Mouse (Mus musculus): Measurements from ENCODE around the gene Tsc2. TPM values are rescaled to one million over a fixed set of nuclear protein-coding genes. Genes with fewer than 3 reads are reported as not detected.

The Tsc2 gene
- polyA plus RNA-seq, 1 experiment from 2014 or later = 74.1 TPM

DNA sequence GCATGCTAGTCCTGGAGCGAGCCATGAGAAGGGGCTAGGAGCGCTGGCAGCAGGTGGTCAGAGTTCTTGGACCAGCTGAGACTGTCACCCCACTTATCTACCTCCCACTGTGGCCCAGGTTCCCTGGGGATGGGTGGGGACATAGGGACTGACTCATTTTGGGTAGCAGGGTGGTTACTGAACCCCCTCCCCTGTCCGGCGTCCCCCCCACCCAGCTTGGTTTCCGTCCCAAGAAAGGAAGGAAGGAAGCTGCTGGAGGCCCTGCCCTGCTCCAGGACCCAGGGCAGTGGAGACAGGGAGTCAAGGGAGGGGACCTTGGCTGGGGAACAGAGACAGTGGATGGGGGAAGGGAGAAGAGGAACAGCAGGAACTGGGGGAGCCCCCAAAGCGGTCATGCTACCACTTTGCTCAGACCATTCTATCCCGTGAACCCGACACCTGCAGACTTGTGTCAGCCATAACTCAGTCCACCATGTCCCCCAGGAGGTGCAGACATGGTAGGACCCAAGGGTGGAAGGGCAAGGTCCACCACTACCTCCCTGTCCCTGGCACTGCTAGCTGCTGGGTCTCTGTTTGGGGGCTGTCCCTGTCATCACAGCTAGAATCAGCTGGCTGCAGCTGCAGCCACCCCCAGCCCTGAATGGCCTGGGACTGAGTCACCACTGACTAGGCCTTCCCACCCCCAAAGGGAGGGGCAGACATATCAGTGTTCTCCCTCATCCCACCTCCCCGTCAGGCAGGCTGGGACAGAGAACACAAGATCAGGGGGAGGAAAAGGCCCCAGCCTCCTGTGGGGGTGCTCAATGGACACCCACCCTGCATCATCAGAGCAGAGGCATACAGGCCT is 12.7 kb upstream of the Tsc2 start:
- H3K36me3 ChIP-seq = 0 out of 2 replicates have a peak, but pooled peaks cover 2% of the 10 kb centered on the region
- peaks cover 19% of the 10 kb centered on the region for H3K27me3 ChIP-seq
- no peak overlapping the region; the same call in 1 of the 2 replicates for H3K9ac ChIP-seq (replicated peaks)
- no peak overlapping the region for H3K4me2 ChIP-seq (replicated peaks)
- ATAC-seq = no peak
- H3K4me1 ChIP-seq (replicated peaks) = peaks cover 9% of the 10 kb centered on the region
- WGBS = 87% methylated on average over 9 of the region's 9 CpGs
- no peak overlapping the region for H3K27ac ChIP-seq
- no peaks in the 10 kb centered on the region for H3K9me3 ChIP-seq
- H3K4me3 ChIP-seq (replicated peaks) = no peak overlapping the region

DNA sequence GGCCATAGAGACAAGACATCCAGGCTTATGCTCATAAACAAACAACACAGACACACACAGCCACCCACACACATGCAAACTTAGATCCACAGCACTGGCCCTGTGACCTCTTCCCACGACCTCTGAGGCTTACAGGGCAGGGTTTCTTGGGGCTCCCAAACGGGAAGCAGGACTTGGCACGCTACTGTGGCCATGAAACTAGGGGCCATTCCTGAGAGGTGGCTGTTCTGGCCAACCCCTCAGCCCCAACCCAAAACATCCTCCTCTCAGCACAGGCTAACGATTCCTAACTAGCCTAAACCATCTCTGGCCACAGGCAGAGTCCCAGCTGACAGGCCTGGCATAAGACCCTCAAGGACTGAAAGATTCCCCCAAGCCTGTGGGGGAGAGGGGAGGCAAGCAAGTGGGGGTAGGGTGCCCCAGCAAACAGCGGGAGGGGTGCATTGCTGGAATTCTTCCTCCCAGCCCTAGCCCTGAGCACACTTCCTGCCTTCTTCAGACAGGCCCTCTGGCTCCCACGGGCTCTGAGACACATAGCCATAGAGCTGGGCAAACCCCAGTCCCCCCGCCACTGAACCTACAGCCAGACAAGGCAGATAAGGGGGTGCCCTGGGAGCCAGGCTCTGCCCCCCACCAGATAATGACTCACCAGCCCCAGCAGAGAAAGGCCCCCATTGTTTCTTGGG is 11.7 kb upstream of the Tsc2 start:
- 59% methylated on average over 7 of the region's 7 CpGs for WGBS
- ATAC-seq = no peak
- H3K27ac ChIP-seq = no peak overlapping the region

DNA sequence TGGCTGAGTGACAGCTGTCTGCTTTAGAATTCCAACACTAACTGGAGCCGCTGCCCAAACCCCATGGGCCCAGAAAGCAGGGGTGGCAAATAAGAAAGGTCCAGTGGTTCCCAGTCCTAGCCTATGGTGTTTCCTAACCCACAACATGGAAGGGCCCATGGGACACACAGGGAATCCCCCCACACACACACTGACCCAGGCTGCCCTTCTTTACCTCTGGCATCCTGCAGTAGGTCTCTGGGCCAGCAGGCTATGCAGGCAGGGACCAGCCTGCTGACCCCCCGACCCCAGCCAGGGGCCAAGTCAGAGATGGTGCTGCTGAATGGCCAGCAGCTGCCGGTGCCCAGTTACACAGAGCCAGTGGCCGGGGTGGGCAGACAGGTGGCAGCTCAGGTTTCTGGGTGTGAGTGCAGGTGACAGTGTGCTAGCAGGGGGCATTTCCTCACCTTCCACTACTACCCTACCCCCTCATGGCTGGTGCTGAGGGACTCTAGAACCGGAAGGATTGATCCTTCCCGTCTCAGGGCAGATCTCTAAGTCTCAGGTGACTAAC is 10.4 kb upstream of the Tsc2 start:
- Histone ChIP-seq H3K9me3 (no peaks in the 10 kb centered on the region), H3K36me3 (0 out of 2 replicates have a peak, but pooled peaks cover 2% of the 10 kb centered on the region), H3K27me3 (no peaks in the 10 kb centered on the region), H3K27ac (no peak overlapping the region), H3K4me2 (replicated peaks) (no peak overlapping the region), H3K4me3 (replicated peaks) (no peak overlapping the region), H3K9ac (replicated peaks) (no peak overlapping the region), H3K4me1 (replicated peaks) (no peaks in the 10 kb centered on the region)
- no peak for ATAC-seq
- WGBS = 77% methylated on average over 6 of the region's 6 CpGs

More for the DNA sequence above, 11.7 kb upstream of the Tsc2 start:
- Histone ChIP-seq H3K4me1 (replicated peaks) (no peaks in the 10 kb centered on the region), H3K9me3 (no peaks in the 10 kb centered on the region), H3K9ac (replicated peaks) (no peak overlapping the region; the same call in 1 of the 2 replicates), H3K4me3 (replicated peaks) (no peak overlapping the region), H3K4me2 (replicated peaks) (no peak overlapping the region), H3K36me3 (0 out of 2 replicates have a peak, but pooled peaks cover 2% of the 10 kb centered on the region), H3K27me3 (peaks cover 11% of the 10 kb centered on the region)

DNA sequence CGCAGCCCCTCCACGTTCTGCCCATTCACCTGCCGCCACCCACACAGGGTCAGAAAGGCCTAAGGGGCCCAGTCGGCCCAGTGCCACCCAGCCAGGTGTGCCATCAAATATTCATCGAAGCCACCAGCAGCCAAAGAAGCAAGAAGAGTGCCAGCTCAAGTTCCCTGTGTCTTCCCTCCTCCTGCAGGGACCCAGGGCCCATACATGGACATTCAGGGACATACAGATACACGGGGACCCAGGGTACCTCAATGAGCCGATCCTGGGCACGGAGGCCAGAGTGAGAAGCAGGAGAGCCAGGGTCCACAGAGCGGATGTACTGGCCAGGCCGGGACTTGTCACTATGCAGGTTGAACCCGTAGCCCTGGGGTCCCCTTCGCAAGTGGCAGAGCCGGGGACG is 9.5 kb upstream of the Tsc2 start:
- H3K4me2 ChIP-seq (replicated peaks) = no peak overlapping the region
- H3K9ac ChIP-seq (replicated peaks) = no peak overlapping the region
- no peaks in the 10 kb centered on the region for H3K27me3 ChIP-seq
- no peaks in the 10 kb centered on the region for H3K9me3 ChIP-seq
- ATAC-seq = no peak
- no peaks in the 10 kb centered on the region for H3K4me1 ChIP-seq (replicated peaks)
- WGBS = 94% methylated on average over 14 of the region's 14 CpGs
- no peak overlapping the region for H3K4me3 ChIP-seq (replicated peaks)
- 0 out of 2 replicates have a peak, but pooled peaks cover 2% of the 10 kb centered on the region for H3K36me3 ChIP-seq
- H3K27ac ChIP-seq = no peak overlapping the region

DNA sequence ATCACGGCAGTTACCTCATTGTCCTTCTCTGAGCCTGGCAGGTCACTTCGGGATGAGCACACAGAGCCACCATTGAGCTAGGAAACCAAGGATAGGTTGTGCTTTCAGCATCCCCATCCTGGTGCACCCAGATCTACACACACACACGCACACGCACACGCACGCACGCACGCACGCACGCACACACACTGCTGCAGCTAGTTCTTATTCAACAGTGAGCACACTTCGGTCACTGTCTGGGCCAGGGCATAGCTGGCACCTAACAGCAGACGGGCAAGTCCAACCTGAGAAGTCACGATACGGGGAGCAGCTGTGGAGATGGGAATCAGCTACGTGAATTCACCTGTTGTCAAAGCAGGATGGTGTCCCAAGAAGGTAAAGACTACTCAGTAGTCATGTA is 8.2 kb upstream of the Tsc2 start:
- no peaks in the 10 kb centered on the region for H3K9me3 ChIP-seq
- no peak overlapping the region for H3K9ac ChIP-seq (replicated peaks)
- no peaks in the 10 kb centered on the region for H3K4me1 ChIP-seq (replicated peaks)
- no peaks in the 10 kb centered on the region for H3K27me3 ChIP-seq
- no peak for ATAC-seq
- H3K27ac ChIP-seq = no peak overlapping the region
- 0 out of 2 replicates have a peak, but pooled peaks cover 2% of the 10 kb centered on the region for H3K36me3 ChIP-seq
- WGBS = 96% methylated on average over 15 of the region's 15 CpGs
- no peak overlapping the region for H3K4me2 ChIP-seq (replicated peaks)
- H3K4me3 ChIP-seq (replicated peaks) = no peak overlapping the region

DNA sequence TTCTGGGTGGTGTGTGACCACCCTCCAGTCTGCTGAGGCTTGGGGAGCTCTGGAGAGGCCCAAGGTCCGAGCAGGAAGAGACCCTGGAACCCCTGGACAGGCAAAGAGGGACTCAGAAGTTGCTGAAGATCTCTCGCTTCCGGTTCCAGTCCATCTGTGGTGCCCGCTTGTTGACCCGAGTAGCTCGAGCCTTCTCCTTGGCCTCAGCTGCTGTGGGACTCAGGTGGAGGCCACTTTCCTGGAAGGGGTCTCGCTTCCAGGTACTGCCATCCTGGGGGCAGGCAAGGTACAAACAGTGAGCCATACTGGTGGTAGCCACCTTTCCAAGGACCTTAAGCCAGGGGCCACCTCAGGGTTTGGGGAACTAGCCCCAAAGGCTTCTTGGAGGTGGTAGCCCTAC is 7.7 kb upstream of the Tsc2 start:
- Histone ChIP-seq H3K4me3 (replicated peaks) (no peak overlapping the region), H3K4me2 (replicated peaks) (no peak overlapping the region), H3K27ac (no peak overlapping the region)

DNA sequence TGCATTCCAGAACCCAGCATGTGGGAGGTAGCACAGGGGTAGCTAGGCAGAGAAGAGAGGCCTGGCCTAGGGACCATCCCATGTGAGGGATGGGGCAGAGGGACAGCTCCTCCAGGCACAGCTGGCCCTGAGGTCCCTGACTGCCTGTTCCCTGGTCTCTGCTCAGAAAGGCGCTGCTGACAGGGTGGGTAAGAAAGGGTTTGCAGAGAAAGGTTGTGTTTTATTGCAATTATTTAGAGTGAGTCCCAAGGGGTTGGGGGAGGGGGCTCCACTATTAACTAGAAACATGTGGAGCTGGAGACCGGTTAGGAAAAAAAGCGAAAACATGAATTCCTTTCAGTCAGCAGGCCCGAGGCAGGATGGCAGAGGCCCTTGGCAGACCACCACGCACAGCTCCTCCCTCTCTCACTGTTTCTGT is 7.2 kb upstream of the Tsc2 start:
- WGBS = 88% methylated on average over 5 of the region's 5 CpGs
- Histone ChIP-seq H3K9me3 (no peaks in the 10 kb centered on the region), H3K36me3 (0 out of 2 replicates have a peak, but pooled peaks cover 2% of the 10 kb centered on the region), H3K4me3 (replicated peaks) (no peak overlapping the region), H3K4me1 (replicated peaks) (no peaks in the 10 kb centered on the region), H3K27ac (no peak overlapping the region), H3K4me2 (replicated peaks) (no peak overlapping the region), H3K27me3 (no peaks in the 10 kb centered on the region), H3K9ac (replicated peaks) (no peak overlapping the region)
- no peak for ATAC-seq

More for the DNA sequence above, 7.7 kb upstream of the Tsc2 start:
- Histone ChIP-seq H3K9me3 (no peaks in the 10 kb centered on the region), H3K9ac (replicated peaks) (no peak overlapping the region), H3K36me3 (0 out of 2 replicates have a peak, but pooled peaks cover 2% of the 10 kb centered on the region), H3K27me3 (no peaks in the 10 kb centered on the region), H3K4me1 (replicated peaks) (no peaks in the 10 kb centered on the region)
- no peak for ATAC-seq
- WGBS = 89% methylated on average over 7 of the region's 7 CpGs

DNA sequence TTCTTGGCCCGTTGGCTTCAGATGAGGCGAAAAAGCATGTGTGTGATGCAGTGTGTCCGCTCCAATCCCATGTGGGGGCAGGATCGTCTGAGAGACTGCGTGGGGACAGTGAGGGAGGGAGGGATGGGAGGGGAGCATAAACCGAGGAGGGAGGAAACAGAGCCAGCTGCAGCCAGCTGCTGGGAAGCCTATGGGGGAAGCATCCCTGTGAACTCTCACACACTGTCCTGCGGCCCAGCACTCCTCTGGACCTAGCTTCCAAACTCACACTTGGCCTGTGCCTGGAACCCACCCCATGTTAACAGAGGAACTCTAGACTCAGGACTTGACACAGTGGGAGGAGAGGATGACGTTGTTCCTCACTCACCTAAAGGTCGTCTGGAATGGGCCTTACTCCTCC is 6.4 kb upstream of the Tsc2 start:
- no peaks in the 10 kb centered on the region for H3K27me3 ChIP-seq
- H3K36me3 ChIP-seq = 0 out of 2 replicates have a peak, but pooled peaks cover 2% of the 10 kb centered on the region
- no peak overlapping the region for H3K4me2 ChIP-seq (replicated peaks)
- H3K4me1 ChIP-seq (replicated peaks) = no peaks in the 10 kb centered on the region
- H3K9ac ChIP-seq (replicated peaks) = no peak overlapping the region
- H3K4me3 ChIP-seq (replicated peaks) = no peak overlapping the region
- H3K9me3 ChIP-seq = no peaks in the 10 kb centered on the region
- H3K27ac ChIP-seq = no peak overlapping the region
- 83% methylated on average over 9 of the region's 9 CpGs for WGBS
- no peak for ATAC-seq

DNA sequence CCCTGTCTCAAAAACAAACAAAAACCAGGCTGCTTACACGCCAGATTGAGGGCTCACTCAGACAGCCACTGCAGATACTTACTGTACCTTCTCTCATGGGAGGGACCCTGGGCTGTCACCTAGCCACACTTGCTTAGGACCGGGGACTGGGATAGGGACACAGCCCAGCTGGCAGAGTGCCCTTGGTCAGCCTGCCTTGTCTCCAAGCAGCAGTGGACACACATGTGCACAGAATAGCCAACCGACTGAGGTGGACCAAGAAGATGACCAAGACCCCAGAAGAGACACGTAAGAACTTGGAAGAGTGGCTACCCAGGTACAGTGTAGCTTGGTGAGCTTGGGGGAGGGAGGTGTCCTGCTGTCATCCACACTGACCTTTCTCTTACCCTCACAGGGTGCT is 5.8 kb upstream of the Tsc2 start:
- H3K4me3 ChIP-seq (replicated peaks) = no peak overlapping the region
- 90% methylated on average over 4 of the region's 4 CpGs for WGBS
- H3K4me1 ChIP-seq (replicated peaks) = peaks cover 3% of the 10 kb centered on the region; the same call in 1 of the 2 replicates
- H3K4me2 ChIP-seq (replicated peaks) = no peak overlapping the region
- H3K27ac ChIP-seq = no peak overlapping the region
- no peak overlapping the region for H3K9ac ChIP-seq (replicated peaks)
- no peak for ATAC-seq
- H3K36me3 ChIP-seq = 0 out of 2 replicates have a peak, but pooled peaks cover 2% of the 10 kb centered on the region
- no peaks in the 10 kb centered on the region for H3K27me3 ChIP-seq
- H3K9me3 ChIP-seq = no peaks in the 10 kb centered on the region

DNA sequence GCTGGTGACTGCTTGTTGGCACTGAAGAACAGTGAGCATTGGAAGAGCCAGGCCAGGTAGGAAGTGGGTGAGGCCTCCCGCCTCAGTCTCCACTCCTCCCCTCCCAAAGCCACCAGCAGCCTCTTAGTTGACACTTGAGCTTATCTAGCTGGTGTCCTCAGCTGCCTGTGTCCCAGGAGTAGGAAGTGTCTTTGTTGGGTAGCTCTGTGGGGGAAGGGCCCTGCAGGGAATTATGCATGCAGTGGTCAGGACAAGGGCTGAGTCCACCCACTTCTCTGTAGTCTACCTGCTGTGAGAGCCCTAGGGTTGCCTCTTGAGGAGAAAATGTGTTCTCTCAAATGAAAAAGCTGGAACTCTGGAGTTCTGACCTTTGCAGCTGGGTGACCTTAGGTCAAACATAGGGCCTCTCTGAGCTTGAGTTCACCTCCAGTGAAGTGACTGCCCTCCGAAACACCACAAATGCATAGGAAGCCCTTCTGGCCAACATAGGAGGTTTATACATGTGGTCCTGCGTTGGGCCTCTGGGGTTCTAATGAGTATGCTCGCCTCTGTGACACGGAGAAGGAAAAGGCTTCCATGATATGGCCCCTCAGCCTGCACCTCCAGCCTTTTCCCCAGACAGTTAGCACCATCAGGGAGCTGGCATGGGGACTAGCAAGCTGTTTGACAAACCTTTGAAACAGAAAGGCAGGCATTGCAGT is 4.5 kb upstream of the Tsc2 start:
- Histone ChIP-seq H3K4me1 (replicated peaks) (peaks cover 12% of the 10 kb centered on the region), H3K9me3 (no peaks in the 10 kb centered on the region), H3K36me3 (0 out of 2 replicates have a peak, but pooled peaks cover 2% of the 10 kb centered on the region), H3K4me3 (replicated peaks) (no peak overlapping the region), H3K4me2 (replicated peaks) (no peak overlapping the region), H3K27me3 (no peaks in the 10 kb centered on the region), H3K9ac (replicated peaks) (peak overlapping the region; percentile 48; the same call in 1 of the 2 replicates), H3K27ac (no peak overlapping the region)
- ATAC-seq = no peak
- 70% methylated on average over 5 of the region's 5 CpGs for WGBS

DNA sequence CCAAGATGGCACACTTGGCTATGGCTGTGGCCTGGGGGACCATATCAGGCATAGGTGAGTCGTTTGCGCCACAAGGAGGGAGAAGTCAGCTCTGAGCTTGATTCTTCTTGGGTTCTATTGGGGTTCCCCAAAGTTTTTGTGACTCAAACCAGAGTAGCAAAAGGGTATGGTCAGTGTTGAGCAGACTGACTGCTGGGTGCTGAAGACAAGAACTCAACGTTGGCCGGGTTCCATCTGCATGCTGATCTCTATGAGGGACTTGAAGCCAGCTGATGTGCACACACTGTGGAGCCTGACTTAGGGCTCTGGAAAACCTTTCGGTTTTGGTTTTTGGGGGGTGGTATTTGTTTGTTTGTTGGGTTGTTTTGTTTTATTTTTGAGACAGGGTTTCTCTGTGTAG is 3.3 kb upstream of the Tsc2 start:
- H3K9me3 ChIP-seq = no peaks in the 10 kb centered on the region
- 97% methylated on average over 5 of the region's 5 CpGs for WGBS
- no peak overlapping the region for H3K4me3 ChIP-seq (replicated peaks)
- H3K36me3 ChIP-seq = peaks cover 6% of the 10 kb centered on the region
- no peak overlapping the region for H3K9ac ChIP-seq (replicated peaks)
- H3K4me1 ChIP-seq (replicated peaks) = peaks cover 17% of the 10 kb centered on the region
- no peak overlapping the region for H3K27ac ChIP-seq
- no peak overlapping the region for H3K4me2 ChIP-seq (replicated peaks)
- no peaks in the 10 kb centered on the region for H3K27me3 ChIP-seq
- no peak for ATAC-seq
